Mouse (Mus musculus): ENCODE measurements around the gene Ctu2.

DNA sequence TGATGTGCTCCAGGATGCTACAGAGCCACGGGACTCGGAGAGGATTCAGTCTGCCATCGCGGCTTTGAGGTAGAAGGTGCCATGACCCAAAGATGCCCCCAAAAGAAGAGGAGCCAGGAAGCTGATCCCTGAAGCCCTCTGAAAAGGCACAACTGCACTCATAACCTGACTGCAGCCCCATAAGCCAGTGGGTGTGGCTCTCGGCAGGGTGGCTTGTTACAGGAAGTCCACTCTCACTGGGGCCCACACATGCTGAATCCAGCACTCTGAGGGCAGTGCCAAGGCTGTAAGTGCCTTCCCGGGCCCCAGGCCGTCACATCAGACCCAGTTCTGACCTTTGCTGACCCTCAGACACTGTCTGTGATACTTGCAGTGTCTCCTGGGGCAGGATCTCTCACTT lies 36.4 kb downstream of the Ctu2 start:
- TF ChIP-seq CTCF (conservative IDR thresholded peaks at IDR 0.05; ENCODE audit: low read length) (no peak), POU5F1 (IDR thresholded peaks at IDR 0.05; ENCODE audit: borderline replicate concordance, low read length) (no peak)
